Mouse (Mus musculus): ENCODE data around the gene Rft1. TPM values are rescaled to one million over a fixed set of nuclear protein-coding genes. Genes with fewer than 3 reads are reported as not detected.

Gene Rft1
- total RNA-seq, 2 experiments from 2014 or later = 12.7 to 13.0 TPM

GRCm38 (mm10) chr14:30629839-30630238 lies 24.3 kb upstream of the Rft1 start:
- no peak for ATAC-seq (replicated peaks; ENCODE audit: poor library complexity)

- ATAC-seq (replicated peaks; ENCODE audit: poor library complexity) = peak; percentile 55
These were observed 23.2 kb upstream of the Rft1 start for GRCm38 (mm10) chr14:30630811-30631576.

GRCm38 (mm10) chr14:30631834-30632233 lies 22.3 kb upstream of the Rft1 start:
- ATAC-seq (replicated peaks; ENCODE audit: poor library complexity) = no peak

GRCm38 (mm10) chr14:30633708-30634107 lies 20.5 kb upstream of the Rft1 start:
- no peak for ATAC-seq (replicated peaks; ENCODE audit: poor library complexity)

GRCm38 (mm10) chr14:30634418-30634817 lies 19.7 kb upstream of the Rft1 start:
- ATAC-seq (replicated peaks; ENCODE audit: poor library complexity) = no peak

GRCm38 (mm10) chr14:30635219-30635910 lies 18.8 kb upstream of the Rft1 start:
- ATAC-seq (replicated peaks; ENCODE audit: poor library complexity) = no peak

GRCm38 (mm10) chr14:30636499-30636898 lies 17.7 kb upstream of the Rft1 start:
- no peak for ATAC-seq (replicated peaks; ENCODE audit: poor library complexity)

GRCm38 (mm10) chr14:30637087-30637486 lies 17.1 kb upstream of the Rft1 start:
- no peak for ATAC-seq (replicated peaks; ENCODE audit: poor library complexity)

GRCm38 (mm10) chr14:30638009-30638408 lies 16.2 kb upstream of the Rft1 start:
- no peak for ATAC-seq (replicated peaks; ENCODE audit: poor library complexity)

- no peak for ATAC-seq (replicated peaks; ENCODE audit: poor library complexity)
These were observed 15.5 kb upstream of the Rft1 start for GRCm38 (mm10) chr14:30638686-30639085.

GRCm38 (mm10) chr14:30641748-30642147 lies 12.4 kb upstream of the Rft1 start:
- peak; percentile 92 for ATAC-seq (replicated peaks; ENCODE audit: poor library complexity)

- ATAC-seq (replicated peaks; ENCODE audit: poor library complexity) = no peak
These were observed 10.1 kb upstream of the Rft1 start for GRCm38 (mm10) chr14:30644026-30644425.

- ATAC-seq (replicated peaks; ENCODE audit: poor library complexity) = no peak
These were observed 9.1 kb upstream of the Rft1 start for GRCm38 (mm10) chr14:30645066-30645465.

- ATAC-seq (replicated peaks; ENCODE audit: poor library complexity) = no peak
These were observed 7.7 kb upstream of the Rft1 start for GRCm38 (mm10) chr14:30646486-30646885.

GRCm38 (mm10) chr14:30648478-30648877 lies 5.7 kb upstream of the Rft1 start:
- peak; percentile 18 for ATAC-seq (replicated peaks; ENCODE audit: poor library complexity)

GRCm38 (mm10) chr14:30649745-30650144 lies 4.4 kb upstream of the Rft1 start:
- no peak for ATAC-seq (replicated peaks; ENCODE audit: poor library complexity)

GRCm38 (mm10) chr14:30650969-30651368 lies 3.2 kb upstream of the Rft1 start:
- ATAC-seq (replicated peaks; ENCODE audit: poor library complexity) = peak; percentile 70

GRCm38 (mm10) chr14:30654691-30655228 lies 600 bp downstream of the Rft1 start:
- no peak for ATAC-seq (replicated peaks; ENCODE audit: poor library complexity)

GRCm38 (mm10) chr14:30655531-30655930 lies 1.4 kb downstream of the Rft1 start:
- ATAC-seq (replicated peaks; ENCODE audit: poor library complexity) = peak; percentile 26; the same call in 1 of the 2 replicates

GRCm38 (mm10) chr14:30666061-30666460 lies 11.9 kb downstream of the Rft1 start:
- ATAC-seq (replicated peaks; ENCODE audit: poor library complexity) = no peak

GRCm38 (mm10) chr14:30666604-30667003 lies 12.4 kb downstream of the Rft1 start:
- ATAC-seq (replicated peaks; ENCODE audit: poor library complexity) = no peak

GRCm38 (mm10) chr14:30670161-30670560 lies 16.0 kb downstream of the Rft1 start:
- ATAC-seq (replicated peaks; ENCODE audit: poor library complexity) = no peak
